Mouse (Mus musculus): Measurements from ENCODE around the gene Best3.

The Best3 gene

DNA sequence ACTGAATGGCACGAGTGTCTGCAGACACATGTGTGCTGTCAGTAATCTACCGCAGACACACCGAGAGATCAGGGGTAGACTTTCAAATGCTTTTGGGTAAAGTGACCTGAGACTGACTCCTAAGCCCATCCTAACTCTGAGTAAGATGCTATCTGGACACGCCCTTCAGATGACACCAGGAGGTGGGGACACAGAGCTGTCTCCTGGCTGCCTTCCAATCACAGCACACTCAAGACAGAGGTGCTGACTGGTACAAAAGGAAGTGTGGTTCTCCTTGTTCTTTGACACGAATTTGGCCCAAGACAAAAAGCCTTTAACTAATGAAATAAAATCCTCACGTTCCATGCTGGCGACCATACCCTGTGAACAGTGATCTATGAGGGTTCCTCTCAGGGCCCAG lies 87.1 kb downstream of the Best3 start:
- in situ Hi-C loops (cut with MboI; ENCODE audit: unreplicated experiment in 2 of 2): loop anchor here (25.0 kb wide), 3 partner anchors 364 to 1661 kb away; partner anchors contain the start of gene Mdm2 (in 1 of the 2)
